Mouse (Mus musculus) retina, postnatal 7 days (tissue): Measurements from ENCODE around the gene Olfr958.

Source experiments
- DNase-seq: peaks from one replicate; pipeline ENCODE4 v3.0.0-alpha.2; 2012; ENCODE audit warnings: low read depth, low spot score

Gene Olfr958

DNA sequence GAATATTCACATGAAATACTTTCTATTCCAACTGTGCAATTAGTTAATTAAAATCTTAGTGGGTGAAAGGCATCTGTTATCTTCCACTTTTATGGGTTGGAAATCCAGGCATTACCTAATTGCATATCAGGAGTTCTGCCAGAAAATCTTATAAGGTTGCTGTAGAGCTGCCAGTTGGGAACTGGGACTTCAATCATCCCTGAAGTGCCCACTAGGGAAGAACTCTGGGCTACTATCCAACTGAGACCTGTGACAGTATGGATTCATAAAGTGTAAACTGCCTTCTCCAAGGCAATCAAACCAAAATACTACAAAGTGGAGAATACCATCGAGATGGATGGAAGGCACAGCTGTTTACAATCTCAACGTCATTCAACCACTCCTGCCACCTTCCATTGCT is at the start of gene Olfr958:
Olfr958 (minus strand) TSS at position 109 of the 400 bp plus-strand sequence.
- no peak for DNase-seq

DNA sequence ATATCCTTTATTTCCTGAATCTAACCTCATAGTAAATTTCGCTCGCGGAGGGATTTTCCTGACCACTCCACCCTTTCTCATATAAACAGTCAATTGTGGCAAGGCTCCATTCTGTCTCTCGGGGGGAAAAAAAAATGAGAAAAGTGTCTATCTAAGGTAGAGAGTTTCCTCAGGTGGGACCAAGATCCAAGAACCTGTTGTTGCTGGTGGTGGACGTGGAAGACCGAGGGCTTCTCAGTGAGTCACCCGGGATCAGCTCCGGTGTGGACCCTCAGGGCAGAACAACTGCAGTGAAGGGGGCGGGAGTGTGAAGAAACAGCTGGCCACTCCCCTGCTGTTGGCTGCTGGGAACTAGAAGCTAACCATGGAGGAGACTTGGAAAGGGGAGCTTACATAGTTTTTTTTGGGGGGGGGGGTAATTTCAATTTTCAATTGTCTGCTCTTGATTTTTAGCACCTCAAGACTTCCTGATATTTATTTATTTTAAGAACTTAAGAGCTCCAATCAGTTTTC is 49.5 kb upstream of the Olfr958 start:
- no peak for DNase-seq

DNA sequence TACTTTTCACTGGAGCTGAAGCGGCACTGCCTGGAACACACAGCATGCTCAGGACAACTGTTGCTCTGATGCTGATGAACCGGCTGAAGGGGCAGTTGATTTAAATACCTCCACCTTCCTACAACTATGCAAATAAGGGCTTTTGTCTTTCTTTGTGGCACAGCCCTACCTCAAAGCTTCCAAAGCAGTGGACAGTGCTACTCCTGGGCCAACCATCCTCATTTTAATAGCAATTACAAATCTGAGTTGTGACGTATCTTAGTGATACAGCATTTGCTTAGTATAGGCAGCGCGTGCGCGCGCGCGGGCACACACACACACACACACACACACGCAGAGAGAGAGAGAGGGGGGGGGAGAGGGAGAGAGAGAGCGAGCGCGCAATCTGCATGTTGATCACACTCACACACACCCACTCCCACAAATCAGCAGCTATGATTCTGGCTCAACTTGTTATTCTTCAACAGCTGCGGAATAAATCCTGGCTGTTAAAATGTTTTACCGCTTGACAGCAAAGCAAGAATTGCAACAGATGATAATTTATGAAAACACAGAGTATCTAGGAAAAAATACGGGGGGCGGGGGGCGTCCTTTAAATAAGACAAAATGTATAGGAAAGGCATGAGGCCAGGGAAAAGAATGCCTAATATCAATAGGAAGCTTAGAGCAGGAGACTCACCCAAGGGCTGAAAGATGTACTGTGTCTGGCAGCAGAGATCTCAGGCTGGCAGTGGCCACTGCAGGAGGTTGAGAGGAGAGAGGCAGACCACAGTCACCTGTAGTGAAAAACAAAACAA is 48.9 kb upstream of the Olfr958 start:
- DNase-seq = no peak

DNA sequence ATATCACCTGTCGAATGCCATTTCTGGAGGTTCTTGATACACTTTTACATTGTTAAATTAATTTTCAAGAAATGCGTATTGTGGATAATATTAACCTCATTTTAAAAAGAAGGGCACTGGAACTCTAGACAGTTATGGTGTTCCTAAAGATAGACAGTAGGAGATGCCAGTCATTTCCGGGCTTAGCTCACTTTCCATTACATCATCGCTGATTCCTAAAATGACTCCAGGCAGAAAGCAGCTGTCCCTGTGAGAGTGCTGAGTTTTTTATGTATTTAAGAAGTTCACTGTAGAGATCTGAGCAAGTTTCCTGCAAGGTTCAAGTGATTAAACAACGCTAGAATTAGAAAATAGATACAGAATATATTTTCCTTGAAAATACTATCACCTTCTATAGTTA is 23.2 kb upstream of the Olfr958 start:
- DNase-seq = no peak

DNA sequence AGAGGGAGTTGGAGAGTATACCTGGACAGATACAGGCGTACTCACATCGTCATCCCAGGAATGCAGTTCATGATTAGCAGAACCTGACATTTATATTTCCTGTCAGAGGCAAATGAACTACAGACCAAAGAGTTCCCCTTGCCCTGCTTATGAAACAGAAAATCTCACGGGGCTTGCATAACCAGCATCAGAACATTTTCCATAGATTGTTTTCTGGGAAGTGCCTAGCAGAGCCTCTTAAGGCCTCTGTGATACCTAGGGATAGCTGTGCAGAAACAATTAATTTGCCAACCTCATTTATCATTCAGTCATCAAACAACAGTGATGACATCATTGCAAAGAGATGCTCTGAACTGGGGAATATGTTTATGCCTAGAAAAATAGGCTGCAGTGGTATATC is 21.6 kb upstream of the Olfr958 start, which contains the start of gene Olfr959:
Olfr959 (minus strand) TSS at position 101 of the 400 bp plus-strand sequence.
- DNase-seq = no peak

DNA sequence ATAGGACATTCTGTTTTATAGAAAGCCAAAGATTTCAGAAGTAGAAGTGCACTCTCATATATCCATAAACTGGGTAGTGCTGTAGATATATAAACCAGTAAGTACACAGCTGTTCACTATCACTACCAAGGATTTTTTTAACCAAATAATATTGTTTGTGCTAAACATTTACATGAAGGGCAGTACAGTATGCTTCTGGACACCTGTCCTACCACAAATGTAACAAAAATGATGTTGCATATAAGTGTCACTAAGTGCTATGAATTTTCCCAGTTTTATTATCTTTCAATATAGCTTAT is 4.4 kb upstream of the Olfr958 start:
- DNase-seq = no peak

DNA sequence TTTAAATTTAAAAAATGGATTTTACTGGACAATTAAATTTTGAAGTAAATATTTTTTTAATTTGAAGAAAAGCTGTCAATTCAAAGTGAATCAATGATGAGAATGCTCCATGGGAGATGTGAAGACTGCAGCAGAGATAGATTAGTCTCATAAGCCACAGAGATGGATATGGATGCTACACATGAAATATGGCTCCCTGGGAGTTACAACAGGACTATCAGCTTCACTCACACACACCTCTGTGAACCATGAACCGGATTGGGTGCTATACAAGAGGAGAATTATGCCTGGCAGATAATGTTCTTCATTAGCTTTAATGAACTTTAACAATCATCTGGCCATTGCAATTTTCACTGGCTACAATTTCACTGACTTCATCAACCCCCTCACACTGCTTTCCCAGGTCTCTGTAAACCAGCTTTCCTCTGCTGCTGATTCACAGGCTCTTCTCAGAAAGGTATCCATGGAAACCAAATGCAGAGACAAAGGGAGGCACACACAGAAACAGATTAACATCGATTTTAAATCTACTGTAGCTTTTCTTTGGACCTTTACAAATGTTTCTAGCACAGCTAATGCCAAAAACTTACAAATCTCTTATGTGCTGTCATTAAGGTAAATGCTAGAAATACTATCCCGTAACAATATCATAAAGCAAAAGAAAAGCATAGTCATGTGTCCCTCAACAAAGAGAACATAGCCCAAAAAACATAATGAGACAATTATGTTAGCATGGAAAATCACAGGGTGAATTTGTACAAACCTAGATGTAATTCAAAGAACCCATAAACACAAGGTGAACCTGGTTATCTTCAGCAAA is 3.9 kb upstream of the Olfr958 start:
- DNase-seq = no peak

DNA sequence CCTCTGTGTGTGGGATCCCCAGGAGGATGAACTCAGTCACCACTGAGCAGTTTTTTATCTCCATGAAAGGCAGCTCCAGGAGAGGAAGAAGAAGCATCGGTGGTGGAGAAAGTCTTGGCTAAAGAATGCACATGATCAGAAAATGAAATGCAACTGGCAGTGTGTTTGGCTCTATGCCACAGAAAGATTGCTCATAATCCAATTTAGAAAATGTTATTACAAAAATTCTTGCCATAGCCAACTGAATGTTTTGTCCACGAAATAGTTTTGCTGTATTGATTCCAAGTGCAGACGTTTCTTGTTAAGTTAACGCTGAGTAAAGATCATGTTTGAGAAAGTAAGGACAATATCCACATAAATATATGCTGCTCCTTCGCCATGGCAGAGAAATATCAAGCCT is 3.0 kb downstream of the Olfr958 start:
- no peak for DNase-seq

DNA sequence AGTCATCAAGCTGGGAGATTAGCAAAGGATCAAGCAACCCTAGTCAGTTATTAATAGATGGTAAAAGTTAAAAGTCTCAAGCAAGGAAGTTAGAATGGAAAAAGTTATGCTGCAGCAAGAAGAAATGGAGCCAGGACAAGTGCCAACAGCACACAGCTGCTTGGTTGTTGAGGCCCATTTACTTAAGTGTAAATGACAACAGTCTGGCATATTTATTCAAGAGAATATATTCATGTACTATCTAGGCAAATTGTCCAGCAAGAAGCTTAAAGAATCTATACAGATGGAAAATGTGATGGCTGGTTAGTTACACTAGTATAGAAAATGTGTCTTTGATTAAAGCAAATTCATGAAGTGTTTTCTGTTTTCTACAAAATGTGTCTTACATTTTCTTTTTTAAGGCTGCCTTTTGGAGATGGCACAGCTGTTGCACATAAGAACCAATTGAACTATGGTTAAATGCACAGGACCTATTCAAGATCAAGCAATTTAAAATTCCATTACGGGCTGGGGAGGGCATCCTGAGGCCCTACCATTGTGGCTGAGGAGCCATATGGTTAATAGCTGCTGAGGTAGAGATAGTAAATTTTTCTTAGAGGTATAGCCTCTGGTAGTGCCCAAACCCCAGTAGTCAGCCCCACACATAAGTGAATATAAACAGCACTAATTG is 30.1 kb downstream of the Olfr958 start:
- DNase-seq = no peak

DNA sequence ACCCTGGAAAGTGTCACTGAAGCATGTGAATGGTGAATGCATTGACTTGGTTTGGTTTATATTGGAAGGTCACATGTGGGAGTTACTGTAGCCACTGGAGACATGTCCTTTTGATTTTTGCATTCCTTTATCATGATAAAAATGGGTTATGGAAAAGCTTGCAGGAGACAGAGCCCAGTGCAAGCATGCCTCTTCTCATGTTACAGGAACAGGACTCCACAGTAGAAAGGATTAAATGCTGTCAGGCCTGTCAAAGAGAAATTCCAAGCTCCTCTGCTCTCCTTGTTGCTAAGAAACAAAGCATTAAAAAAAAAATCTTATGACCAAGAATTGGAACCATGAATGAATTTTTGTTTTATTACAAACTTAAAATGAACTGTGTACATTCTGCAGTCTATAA is 35.3 kb downstream of the Olfr958 start:
- DNase-seq = no peak

DNA sequence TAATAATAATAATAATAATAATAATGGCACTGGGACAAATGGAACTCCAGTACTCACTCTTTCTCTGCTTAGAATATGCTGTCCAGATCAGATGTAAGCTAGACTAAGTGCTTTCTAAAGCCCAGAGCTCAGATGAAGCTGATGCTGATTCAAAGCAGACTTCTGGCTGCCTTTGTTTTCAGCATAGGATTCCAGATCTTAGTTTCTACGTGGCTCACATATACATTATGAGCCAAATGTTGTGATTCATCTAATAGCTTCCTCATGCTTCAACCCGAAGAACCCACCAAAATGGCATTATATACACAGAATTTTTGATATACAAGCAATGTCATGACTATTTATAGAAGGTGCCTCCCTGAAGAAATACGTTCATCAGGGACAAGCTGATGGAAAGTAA is 38.3 kb downstream of the Olfr958 start, which contains the start of gene Olfr957:
Olfr957 (minus strand) TSS at position 279 of the 400 bp plus-strand sequence.
- DNase-seq = no peak

DNA sequence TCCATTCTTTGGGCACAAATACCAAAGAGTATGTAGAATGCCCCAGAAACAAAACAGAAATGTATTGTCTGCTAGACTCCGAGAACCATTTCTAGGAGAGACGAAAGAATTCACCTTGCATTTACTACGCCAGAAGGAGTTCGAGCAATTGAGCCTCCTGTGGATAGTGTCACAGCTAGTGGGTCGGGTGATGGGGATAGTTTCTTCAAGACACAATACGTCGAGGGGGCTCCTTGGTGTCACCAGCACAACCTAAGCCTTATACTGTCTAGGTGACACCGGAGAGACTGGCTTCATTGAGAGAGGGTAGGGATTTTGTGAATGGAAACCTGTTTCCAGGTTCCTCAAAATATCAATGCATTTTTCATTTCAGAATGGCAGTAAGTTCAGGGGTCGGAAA is 44.4 kb downstream of the Olfr958 start:
- DNase-seq = no peak

DNA sequence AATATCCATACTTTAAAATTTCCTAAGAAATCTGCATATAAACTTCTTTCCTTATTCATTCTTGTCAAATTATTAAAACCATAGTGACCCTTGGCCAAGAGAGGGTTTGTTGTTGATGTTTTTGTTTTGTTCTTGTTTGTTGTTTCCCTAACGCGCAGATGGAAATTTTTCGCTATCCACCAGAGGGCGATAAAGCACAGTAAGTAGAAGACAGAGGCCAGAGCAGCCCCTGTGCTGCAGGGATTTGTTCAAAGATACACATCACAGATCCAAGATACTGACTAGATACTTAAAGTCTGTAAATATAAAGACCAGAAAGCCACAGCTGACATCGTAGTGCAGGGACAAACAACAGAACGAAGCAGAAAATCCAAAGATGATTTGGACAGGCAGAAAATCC is 44.9 kb downstream of the Olfr958 start:
- DNase-seq = peak; percentile 41
